Mouse (Mus musculus) spleen, postnatal 10 days (tissue): ENCODE measurements around the gene Tmem201.

Experiments used
- DNase-seq, 2 experiments: peaks; one replicate each; pipeline ENCODE4 v3.0.0; 2021 to 2022; ENCODE audit warnings: low spot score in 2 of 2

The Tmem201 gene

GRCm38 (mm10) chr4:149749003-149749662, 11.3 kb upstream of the Tmem201 start:
- DNase-seq: no peak

- no peak for DNase-seq
These were observed 6.3 kb upstream of the Tmem201 start for GRCm38 (mm10) chr4:149744119-149744518.

GRCm38 (mm10) chr4:149742011-149742530, 4.2 kb upstream of the Tmem201 start:
- no peak for DNase-seq

- DNase-seq: no peak
These were observed 2.5 kb upstream of the Tmem201 start for GRCm38 (mm10) chr4:149740301-149740700.

GRCm38 (mm10) chr4:149739478-149739877, 1.6 kb upstream of the Tmem201 start:
- DNase-seq: no peak

GRCm38 (mm10) chr4:149736581-149736980, 1.3 kb downstream of the Tmem201 start:
- no peak for DNase-seq

- no peak for DNase-seq
These were observed 2.1 kb downstream of the Tmem201 start for GRCm38 (mm10) chr4:149735624-149736250.

GRCm38 (mm10) chr4:149734730-149735475, 2.9 kb downstream of the Tmem201 start:
- DNase-seq: no peak

GRCm38 (mm10) chr4:149734246-149734645, 3.6 kb downstream of the Tmem201 start:
- DNase-seq: no peak

- no peak for DNase-seq
These were observed 4.1 kb downstream of the Tmem201 start for GRCm38 (mm10) chr4:149733748-149734147.

GRCm38 (mm10) chr4:149732800-149733199, 5.0 kb downstream of the Tmem201 start:
- DNase-seq: no peak

- no peak for DNase-seq
These were observed 5.5 kb downstream of the Tmem201 start for GRCm38 (mm10) chr4:149732313-149732712.

GRCm38 (mm10) chr4:149730827-149731226, 7.0 kb downstream of the Tmem201 start:
- DNase-seq: no peak

GRCm38 (mm10) chr4:149728810-149729209, 9.0 kb downstream of the Tmem201 start:
- no peak for DNase-seq

- no peak for DNase-seq
These were observed 10.2 kb downstream of the Tmem201 start for GRCm38 (mm10) chr4:149727636-149728035.

GRCm38 (mm10) chr4:149725661-149726350, 12.0 kb downstream of the Tmem201 start:
- DNase-seq: peak; percentile 54 to 84

- DNase-seq: no peak
These were observed 12.9 kb downstream of the Tmem201 start for GRCm38 (mm10) chr4:149724916-149725470.

GRCm38 (mm10) chr4:149723855-149724731, 13.8 kb downstream of the Tmem201 start:
- peak; percentile 33 to 68 for DNase-seq

- no peak for DNase-seq
These were observed 14.8 kb downstream of the Tmem201 start for GRCm38 (mm10) chr4:149723021-149723390.

- DNase-seq: no peak
These were observed 15.5 kb downstream of the Tmem201 start for GRCm38 (mm10) chr4:149722104-149723020.
